Mouse (Mus musculus): ENCODE results near the gene Exoc7.
A peak's percentile ranks its signal among the peaks of the same experiment; 100 is the strongest.

Gene Exoc7

DNA sequence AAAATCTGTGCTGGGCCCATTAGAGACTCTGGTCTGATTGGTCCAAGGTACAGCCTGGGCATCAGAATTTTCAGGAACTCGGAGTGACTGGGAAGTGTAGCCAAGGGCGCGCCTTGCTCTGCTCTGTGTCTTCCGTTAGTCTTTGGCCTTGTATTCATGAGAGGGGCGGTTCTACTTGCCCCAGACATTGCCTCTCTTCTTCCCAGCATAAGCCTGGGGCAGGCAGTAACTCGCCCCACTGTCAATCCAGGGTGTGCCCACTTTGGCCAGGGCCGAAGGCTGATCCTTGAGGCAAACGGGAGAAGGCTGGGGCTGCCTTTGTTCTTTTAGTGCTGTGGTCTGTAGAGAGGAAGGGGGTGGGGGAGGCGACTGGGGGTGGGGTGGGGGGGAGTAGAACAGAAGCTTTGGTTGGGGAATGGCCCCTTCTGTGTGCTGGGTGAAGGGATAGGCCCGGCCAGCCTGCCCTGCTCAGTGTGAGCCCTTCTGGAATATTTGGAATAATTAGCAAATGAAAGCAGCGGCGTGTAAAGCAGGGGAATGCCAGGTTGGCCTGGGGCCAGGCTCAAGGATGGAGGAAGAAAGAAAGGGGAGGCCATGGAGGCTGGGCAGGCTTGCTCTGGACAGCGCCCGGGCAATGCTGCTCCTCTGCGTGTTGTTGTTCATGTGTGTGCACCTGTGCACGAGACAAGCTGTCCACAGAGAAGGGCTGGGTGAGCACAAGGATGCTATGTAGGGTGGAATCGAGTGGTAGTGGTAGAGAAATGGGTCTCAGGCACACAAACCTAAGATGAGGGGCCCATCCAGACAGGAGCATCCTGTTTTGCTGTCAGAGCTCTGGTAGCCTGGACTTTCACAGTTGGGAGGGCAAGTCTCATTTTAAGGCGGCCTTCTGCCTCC is 22.5 kb upstream of the Exoc7 start:
- H3K4me3 ChIP-seq (replicated peaks; ENCODE audit: low read length), result peak overlapping the region; percentile 39
- no peaks in the 10 kb centered on the region for H3K9me3 ChIP-seq (ENCODE audit: low read length)
- peaks cover 97% of the 10 kb centered on the region for H3K4me1 ChIP-seq (replicated peaks; ENCODE audit: low read depth, low read length)
- peaks cover 20% of the 10 kb centered on the region for H3K27me3 ChIP-seq (ENCODE audit: insufficient read depth, low read length)
- no peaks in the 10 kb centered on the region for H3K36me3 ChIP-seq (ENCODE audit: insufficient read depth, low read length)
- no peak for TF ChIP-seq NANOG (IDR thresholded peaks at IDR 0.05; ENCODE audit: borderline replicate concordance, low read length)
- TF ChIP-seq CTCF (conservative IDR thresholded peaks at IDR 0.05; ENCODE audit: low read length), result no peak
- TF ChIP-seq POU5F1 (IDR thresholded peaks at IDR 0.05; ENCODE audit: borderline replicate concordance, low read length), result no peak

DNA sequence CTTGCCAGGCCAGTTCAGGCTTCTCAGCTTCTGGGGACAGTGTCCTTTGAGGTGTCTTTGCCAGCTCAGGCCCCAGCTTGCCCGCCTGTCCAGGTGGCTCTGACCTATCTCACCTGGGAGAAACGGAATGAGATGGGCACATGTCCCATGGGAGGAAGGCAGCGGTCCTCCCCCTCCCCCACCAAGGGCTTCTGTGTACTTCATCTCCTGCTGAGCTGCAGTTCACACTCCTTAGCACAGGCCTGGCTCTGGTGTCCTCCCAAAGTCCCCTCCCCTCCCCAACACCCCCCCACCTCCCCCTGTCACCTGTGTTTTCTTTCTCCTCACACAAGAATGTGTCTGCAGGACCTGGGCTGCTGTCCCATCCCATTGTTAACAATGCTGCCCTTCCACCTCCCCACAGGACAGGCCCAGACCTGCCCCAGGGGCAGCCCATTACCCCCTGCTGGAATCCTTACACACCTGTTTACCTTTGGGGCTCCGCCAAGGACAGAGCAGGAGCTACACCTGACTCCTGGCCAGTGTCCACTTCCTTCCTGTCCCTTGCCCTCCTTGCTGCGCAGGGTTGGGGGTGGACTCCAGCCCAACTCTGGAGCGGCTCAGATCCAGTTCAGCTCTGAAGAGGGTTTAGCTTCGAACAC is 20.1 kb upstream of the Exoc7 start:
- Histone ChIP-seq H3K36me3 (ENCODE audit: insufficient read depth, low read length) (no peaks in the 10 kb centered on the region), H3K4me3 (replicated peaks; ENCODE audit: low read length) (peak overlapping the region; percentile 37; the same call in 1 of the 2 replicates), H3K27me3 (ENCODE audit: insufficient read depth, low read length) (no peaks in the 10 kb centered on the region), H3K4me1 (replicated peaks; ENCODE audit: low read depth, low read length) (peaks cover 77% of the 10 kb centered on the region), H3K9me3 (ENCODE audit: low read length) (no peaks in the 10 kb centered on the region)
- no peak for TF ChIP-seq POU5F1 (IDR thresholded peaks at IDR 0.05; ENCODE audit: borderline replicate concordance, low read length)
- TF ChIP-seq NANOG (IDR thresholded peaks at IDR 0.05; ENCODE audit: borderline replicate concordance, low read length), result no peak
- TF ChIP-seq CTCF (conservative IDR thresholded peaks at IDR 0.05; ENCODE audit: low read length), result no peak

DNA sequence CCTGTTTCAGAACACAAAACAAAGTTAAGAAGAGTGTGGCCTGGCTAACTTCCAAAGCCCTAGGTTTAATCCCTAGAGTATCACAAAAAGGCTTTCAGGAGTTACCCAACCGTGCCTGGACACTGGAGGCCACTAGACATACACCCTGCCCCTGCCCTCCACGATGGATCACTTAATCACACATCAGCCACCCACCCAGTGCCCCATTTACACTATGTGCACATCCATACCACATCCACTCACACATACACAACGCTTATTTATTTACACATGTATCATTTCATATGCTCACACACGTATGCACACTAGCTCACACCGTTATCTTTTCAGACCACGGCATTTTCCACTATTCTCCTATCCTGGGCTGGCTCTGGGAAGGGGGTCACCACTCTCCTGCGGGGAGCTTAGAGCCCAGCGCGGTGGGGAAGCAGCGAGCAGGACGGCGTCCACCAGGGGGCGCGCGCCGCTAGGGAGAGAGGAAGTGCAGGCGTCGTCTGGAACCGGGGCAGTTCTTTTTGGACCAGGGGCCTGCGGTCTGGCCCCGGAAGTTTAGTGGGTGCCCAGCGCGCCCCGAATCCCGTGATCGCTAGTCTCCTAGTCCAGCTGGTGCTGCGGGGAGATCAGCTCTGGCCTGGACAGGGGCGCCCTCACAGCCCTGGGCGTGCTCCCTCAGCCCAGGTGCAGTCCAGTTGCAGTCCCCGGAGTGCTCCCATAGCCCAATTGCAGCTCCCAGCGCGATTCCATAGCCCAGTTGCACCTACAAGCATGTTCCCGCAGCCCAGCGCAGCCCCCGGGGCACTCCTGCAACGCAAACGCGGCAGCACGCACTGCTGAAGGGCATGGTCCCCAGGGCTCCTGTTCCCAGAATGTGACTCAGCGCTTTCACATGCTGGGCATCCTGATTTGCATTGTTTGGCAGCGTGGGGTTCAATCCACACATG is 12.0 kb upstream of the Exoc7 start:
- TF ChIP-seq CTCF (conservative IDR thresholded peaks at IDR 0.05; ENCODE audit: low read length), result peak; percentile 52
- no peak for TF ChIP-seq POU5F1 (IDR thresholded peaks at IDR 0.05; ENCODE audit: borderline replicate concordance, low read length)
- Histone ChIP-seq H3K9me3 (ENCODE audit: low read length) (no peaks in the 10 kb centered on the region), H3K4me1 (replicated peaks; ENCODE audit: low read depth, low read length) (peaks cover 18% of the 10 kb centered on the region), H3K36me3 (ENCODE audit: insufficient read depth, low read length) (no peaks in the 10 kb centered on the region), H3K27me3 (ENCODE audit: insufficient read depth, low read length) (peaks cover 8% of the 10 kb centered on the region; the same call in 1 of the 2 replicates), H3K4me3 (replicated peaks; ENCODE audit: low read length) (peak overlapping the region; percentile 74)

DNA sequence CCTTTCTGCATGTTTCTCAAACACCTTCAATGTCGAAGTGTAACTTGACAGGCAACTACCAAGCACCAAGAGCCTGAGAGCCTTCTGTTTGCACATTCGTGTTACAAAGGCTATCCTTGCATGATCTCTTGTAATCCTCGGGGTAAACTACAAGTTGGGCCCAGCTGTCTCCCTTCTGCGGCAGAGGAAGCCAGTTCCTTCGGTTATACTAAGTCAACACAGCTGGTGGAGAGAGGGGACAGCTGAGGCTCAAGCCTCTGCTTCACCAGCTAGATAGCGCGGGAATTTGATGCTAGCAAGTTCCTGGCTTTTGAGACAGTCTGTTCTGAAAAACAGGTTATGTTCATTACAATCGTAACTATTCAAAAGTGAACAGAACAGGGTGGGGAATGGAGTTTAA is 5.3 kb upstream of the Exoc7 start:
- Histone ChIP-seq H3K9me3 (ENCODE audit: low read length) (no peaks in the 10 kb centered on the region), H3K27me3 (ENCODE audit: insufficient read depth, low read length) (0 out of 2 replicates have a peak, but pooled peaks cover 3% of the 10 kb centered on the region), H3K4me3 (replicated peaks; ENCODE audit: low read length) (no peak overlapping the region), H3K4me1 (replicated peaks; ENCODE audit: low read depth, low read length) (peaks cover 5% of the 10 kb centered on the region), H3K36me3 (ENCODE audit: insufficient read depth, low read length) (no peaks in the 10 kb centered on the region)
- TF ChIP-seq NANOG (IDR thresholded peaks at IDR 0.05; ENCODE audit: borderline replicate concordance, low read length), result no peak
- no peak for TF ChIP-seq CTCF (conservative IDR thresholded peaks at IDR 0.05; ENCODE audit: low read length)
- TF ChIP-seq POU5F1 (IDR thresholded peaks at IDR 0.05; ENCODE audit: borderline replicate concordance, low read length), result no peak

DNA sequence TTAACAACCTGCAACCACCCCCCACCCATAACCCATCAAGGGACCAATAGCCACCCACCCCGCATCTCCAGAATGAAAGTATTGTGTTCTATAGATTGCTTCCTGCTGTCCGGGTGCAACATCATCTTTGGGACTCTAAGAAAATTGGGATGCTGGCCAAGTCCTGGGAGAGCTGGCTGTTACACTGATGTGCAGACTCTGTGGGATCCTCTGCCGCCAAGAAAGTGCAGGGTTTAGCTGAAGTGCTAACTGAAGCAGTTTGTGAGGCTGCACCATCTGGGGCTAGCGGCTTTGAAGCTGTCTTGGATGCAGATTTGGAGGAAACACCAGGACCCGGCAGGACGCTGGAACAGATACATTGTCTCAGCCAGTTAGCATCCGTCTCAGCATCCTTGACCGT is 4.1 kb upstream of the Exoc7 start:
- H3K9me3 ChIP-seq (ENCODE audit: low read length), result no peaks in the 10 kb centered on the region
- no peaks in the 10 kb centered on the region for H3K27me3 ChIP-seq (ENCODE audit: insufficient read depth, low read length)
- H3K4me3 ChIP-seq (replicated peaks; ENCODE audit: low read length), result no peak overlapping the region
- no peak for TF ChIP-seq POU5F1 (IDR thresholded peaks at IDR 0.05; ENCODE audit: borderline replicate concordance, low read length)
- no peak for TF ChIP-seq CTCF (conservative IDR thresholded peaks at IDR 0.05; ENCODE audit: low read length)
- no peak for TF ChIP-seq NANOG (IDR thresholded peaks at IDR 0.05; ENCODE audit: borderline replicate concordance, low read length)
- H3K4me1 ChIP-seq (replicated peaks; ENCODE audit: low read depth, low read length), result peaks cover 10% of the 10 kb centered on the region
- H3K36me3 ChIP-seq (ENCODE audit: insufficient read depth, low read length), result no peaks in the 10 kb centered on the region

DNA sequence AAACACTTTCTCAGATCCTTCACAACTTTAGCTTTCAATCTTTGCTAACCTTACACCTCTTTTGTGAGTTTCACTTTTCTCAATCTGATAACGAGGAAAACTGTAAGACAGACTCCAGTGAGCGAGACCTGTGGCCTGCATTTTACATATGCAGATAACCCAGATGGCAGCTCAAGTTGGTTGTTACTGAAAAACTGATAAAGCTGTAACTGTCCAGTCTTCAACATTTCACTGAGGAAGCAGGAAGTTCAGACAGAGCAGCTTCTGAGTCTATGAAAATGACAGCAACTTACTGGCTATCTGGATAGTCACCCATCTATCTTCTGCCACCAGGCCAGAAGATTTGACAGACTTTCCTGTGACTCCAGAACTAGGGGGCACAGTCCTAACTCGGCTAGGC is 2.6 kb upstream of the Exoc7 start:
- Histone ChIP-seq H3K9me3 (ENCODE audit: low read length) (no peaks in the 10 kb centered on the region), H3K36me3 (ENCODE audit: insufficient read depth, low read length) (peaks cover 4% of the 10 kb centered on the region), H3K4me1 (replicated peaks; ENCODE audit: low read depth, low read length) (peaks cover 16% of the 10 kb centered on the region), H3K27me3 (ENCODE audit: insufficient read depth, low read length) (no peaks in the 10 kb centered on the region), H3K4me3 (replicated peaks; ENCODE audit: low read length) (no peak overlapping the region)
- TF ChIP-seq CTCF (conservative IDR thresholded peaks at IDR 0.05; ENCODE audit: low read length) (no peak), NANOG (IDR thresholded peaks at IDR 0.05; ENCODE audit: borderline replicate concordance, low read length) (no peak), POU5F1 (IDR thresholded peaks at IDR 0.05; ENCODE audit: borderline replicate concordance, low read length) (no peak)

DNA sequence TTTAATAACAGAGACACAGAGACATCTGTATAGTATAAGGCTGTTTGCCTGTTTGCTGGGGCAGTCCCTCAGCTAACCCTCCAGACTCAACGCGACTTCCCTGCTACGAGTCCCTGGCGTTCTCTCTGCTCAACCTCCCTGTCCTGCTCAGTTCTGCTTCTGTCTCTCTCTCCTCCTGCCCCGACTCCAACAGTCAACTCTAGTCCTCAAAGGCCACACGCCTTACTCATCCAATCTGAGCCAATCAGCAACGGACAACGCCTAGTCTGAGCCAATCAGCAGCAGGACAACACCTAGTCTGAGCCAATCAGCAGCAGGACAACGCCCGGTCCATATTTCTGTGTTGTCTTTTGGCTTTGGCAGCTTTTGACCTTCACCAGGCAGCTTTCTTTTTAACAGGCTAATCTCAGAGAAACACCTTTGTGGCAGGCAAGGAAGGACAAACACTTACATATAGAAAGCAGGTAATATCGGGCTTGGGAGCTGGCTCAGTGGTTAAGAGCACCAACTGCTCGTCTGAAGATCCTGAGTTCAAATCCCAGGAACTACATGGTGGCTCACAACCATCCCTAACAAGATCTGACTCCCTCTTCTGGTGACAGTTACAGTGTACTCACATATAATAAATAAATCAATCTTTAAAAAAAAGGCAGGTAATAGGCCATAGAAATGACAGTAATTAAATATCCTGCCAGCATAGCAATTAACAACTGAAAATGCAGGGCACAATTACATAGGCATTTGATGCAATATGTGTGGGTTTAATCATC is 914 bp upstream of the Exoc7 start:
- Histone ChIP-seq H3K4me1 (replicated peaks; ENCODE audit: low read depth, low read length) (peaks cover 16% of the 10 kb centered on the region), H3K36me3 (ENCODE audit: insufficient read depth, low read length) (peaks cover 18% of the 10 kb centered on the region), H3K4me3 (replicated peaks; ENCODE audit: low read length) (no peak overlapping the region), H3K27me3 (ENCODE audit: insufficient read depth, low read length) (no peaks in the 10 kb centered on the region), H3K9me3 (ENCODE audit: low read length) (no peaks in the 10 kb centered on the region)
- TF ChIP-seq POU5F1 (IDR thresholded peaks at IDR 0.05; ENCODE audit: borderline replicate concordance, low read length), result no peak
- TF ChIP-seq NANOG (IDR thresholded peaks at IDR 0.05; ENCODE audit: borderline replicate concordance, low read length), result no peak
- no peak for TF ChIP-seq CTCF (conservative IDR thresholded peaks at IDR 0.05; ENCODE audit: low read length)

Data from E14TG2a.4 (cell line).